Mouse (Mus musculus) mature B cell (primary cell): Measurements from ENCODE around the gene Gucy1a1.

ENCODE experiments used
- in situ Hi-C: fragments of 300-500 bp; cut with MboI; formaldehyde crosslinking; loops from 2 replicates; pipeline ENCODE4 v1.14.3; 2019

Gucy1a1 gene

DNA sequence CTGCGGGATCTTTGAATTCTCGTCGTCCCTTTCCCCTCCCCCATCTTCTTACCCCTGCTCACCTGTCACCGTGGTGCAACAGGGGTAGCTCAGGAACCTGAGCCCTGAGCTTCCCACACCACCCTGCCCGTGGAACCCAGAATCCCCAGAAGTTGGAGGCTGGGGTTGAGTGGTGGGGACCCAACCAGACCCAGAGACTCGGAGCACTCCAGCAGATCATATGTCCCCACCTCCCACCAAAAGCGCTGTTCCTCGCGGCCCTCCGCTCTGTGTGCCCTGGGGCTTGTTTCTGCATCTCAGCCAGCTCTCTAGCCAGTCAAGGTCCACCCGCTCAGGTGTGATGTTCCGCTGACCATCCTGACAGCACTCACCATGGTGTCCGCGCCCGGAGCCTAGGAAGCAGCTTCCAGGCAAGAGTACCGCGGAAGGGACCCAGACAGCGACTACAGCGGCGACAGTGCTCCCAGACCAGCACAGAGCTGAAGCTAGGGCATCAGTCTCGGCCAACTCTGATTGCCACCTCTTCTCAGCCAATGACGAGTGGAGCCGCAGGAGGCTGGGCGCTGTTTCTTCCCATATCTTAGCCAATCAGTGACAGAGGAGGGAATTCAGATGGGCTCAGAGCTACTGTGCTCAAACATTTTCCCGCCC, 71.3 kb downstream of the Gucy1a1 start, which contains the start of gene Gucy1b1:
Gene Gucy1b1, minus strand, starts transcription at position 489 of the 651 bp plus-strand sequence.
- in situ Hi-C loops, result no loop called here

DNA sequence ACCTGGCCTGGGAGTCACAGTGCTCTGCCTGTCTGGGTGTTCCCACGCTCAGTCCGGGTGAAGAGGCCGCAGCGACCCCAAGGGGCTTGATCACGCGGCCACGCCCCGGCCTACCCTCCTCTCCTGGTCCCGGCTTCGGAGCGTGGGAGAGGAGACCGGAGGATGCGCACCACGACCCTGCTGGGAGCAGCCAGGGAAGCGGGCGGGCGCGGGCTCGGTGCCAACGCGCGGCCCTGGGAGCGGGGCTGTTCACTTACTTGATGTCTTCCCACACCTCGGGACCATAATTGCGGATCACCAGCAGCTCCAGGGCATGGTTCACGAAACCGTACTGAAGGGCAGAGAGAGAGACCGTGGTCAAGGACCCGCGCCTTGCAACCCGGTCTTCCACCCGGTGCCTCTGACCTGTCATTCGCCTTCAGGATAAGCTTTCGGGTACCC, 71.8 kb downstream of the Gucy1a1 start:
- in situ Hi-C loops, result no loop called here

DNA sequence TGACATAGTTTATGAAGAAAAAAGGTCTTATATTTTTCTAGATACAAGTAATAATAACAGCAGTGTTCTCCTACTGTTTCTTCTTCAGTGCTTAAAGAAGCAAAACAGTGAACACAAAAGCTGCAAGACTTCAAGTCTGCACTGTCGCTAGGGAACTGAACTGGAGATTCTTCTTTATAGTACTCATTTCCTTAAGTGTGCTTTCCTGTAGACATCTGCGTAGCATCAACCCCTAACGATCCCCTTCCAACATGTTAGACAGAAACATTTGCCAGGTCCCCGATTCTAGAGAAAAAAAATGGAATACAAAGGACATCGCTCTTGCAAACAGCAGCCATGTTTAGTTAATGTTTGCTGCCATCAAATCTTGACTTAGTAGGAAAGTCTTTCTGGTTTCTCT, 77.8 kb downstream of the Gucy1a1 start:
- in situ Hi-C loops, result no loop called here

DNA sequence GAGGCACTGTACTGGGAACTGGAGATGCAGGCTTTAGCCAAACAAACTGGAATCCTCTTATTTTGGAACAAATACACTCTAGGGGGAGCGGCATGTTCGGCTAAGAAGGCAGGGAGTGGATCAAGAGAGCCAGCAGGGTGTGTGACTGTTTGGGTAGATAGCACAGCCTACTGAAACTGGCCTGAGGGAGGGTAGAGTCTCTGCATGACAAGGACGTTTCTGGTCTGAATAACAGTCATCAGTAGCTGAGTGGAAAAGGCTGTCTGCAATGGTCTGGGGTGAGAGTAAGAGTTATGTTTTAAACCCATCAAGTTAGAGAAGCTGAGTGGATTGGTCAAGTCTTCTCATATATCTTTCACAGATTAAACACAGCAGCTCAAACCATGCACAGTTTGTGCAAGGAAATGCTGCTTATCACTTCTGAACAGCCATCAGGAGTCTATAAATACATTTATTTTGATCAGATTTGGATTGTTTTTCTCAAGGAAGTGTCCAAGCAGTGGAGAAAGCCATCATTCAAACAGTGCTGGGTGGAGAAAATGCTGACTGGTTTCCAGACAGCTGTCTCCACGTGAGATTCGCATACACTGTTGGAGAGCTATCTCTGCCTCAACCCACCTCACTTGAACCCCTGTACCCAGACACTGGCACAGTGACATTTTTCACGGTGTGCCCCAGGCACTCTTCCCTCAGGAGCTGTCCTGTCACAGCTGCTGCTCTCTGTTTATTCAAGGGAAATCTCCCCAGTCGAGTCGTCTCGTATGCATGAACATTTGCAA, 84.0 kb downstream of the Gucy1a1 start:
- in situ Hi-C loops, result no loop called here

DNA sequence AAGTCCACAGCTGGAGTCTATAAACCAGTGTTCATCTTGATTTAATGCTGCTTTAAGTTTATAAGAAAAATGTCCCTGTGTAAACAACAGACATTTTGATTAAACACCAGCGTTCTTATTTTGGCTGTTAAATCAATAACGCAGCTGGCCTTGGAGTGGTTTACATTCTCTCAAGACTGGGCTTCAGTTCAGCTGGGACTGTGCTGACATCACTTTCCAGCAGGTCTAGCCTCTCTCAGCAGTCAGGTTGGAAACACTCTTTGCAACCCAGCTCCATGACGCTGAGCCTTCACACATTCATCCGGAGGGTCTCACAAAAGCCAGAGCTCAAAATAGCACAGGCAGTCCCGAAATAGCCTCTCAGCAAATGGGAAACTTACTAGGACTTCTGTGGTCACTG, 88.4 kb downstream of the Gucy1a1 start:
- in situ Hi-C loops, result no loop called here

DNA sequence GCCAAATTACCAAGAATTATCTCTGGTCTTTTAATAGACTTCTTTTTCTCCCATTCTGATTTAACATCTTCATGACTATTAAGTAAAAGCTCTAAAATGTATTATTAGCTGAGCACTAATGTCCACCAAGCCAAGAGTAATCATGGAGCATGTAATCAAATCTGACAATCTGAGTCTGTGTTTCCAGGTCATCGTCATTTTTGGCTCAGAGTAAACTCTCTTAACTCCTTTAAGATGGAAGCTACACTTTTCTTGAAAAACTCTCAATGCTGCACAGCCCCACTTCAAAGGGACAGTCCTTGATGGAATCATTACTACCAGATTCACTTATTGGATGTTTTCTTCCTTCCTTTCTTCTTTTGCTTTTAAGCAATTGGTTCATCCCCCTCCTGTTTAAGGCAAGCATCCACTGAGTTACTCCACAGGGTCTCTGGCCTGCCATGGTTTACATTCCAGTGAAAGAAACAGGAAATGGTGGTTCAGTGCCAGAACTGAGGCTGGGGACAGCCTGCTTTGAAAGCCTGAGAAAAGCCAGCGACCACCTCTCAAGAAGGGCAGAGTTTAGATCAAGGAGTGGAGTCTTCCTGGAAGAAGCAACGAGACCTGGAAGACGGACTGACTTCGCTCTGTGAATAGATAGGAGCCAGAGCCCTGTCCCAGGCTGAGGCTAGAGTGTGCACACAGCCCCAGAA, 91.2 kb downstream of the Gucy1a1 start:
- in situ Hi-C loops, result no loop called here

DNA sequence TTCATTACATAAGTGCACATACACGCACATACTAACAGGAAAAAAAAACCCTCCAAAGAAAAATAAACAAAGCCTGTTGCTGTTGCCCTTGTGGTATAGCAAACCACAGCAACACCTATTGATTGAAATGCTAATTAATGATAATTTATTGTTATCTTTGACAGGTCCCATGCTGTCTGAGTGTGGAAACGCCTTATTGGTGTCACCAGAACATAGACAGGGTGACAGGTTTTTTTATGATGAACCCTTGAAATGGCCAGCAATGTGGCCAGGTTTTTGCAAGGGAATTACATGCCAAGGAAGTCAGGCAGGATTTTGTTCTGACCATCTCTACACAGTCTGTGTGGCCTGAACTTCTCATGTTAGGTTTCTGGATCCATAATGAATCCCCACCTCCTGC, 93.6 kb downstream of the Gucy1a1 start:
- in situ Hi-C loops, result no loop called here

DNA sequence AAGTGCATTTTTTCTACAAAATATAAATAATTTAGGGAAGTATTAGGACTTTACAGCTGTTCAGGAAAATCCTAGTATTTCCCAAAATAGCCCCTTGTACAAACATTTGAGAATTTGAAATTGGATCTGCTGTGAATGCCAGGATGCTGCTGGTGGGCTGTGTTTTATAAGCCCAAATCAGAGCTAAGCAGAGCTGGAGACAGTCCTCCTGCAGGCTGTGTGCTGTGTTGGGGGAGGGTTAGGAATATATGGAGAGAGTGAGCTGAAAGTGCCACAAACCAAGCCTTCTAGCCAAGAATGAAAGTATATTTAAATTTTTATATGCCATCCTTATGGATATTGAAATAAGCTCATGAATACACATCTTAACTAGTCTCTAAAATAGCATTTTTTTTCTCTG, 94.1 kb downstream of the Gucy1a1 start:
- in situ Hi-C loops, result no loop called here

DNA sequence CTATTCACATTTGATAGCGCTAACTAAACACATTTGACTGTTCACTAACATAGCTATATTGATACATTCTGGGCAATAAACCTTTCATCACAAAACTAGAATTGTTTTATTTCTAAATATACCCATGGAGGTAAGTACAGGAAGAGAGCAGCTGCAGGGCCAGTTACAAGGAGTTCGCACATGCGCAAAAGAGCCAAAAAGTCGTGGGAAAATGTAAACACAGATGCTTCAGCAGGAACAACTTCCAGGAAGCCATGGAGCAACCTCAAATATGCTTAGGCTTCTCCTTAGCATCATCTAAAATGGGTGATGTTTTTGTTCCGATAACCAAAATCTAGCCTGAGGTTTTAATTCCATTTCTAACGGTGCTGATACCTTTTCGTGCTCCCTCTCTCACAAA, 96.9 kb downstream of the Gucy1a1 start:
- in situ Hi-C loops, result no loop called here

DNA sequence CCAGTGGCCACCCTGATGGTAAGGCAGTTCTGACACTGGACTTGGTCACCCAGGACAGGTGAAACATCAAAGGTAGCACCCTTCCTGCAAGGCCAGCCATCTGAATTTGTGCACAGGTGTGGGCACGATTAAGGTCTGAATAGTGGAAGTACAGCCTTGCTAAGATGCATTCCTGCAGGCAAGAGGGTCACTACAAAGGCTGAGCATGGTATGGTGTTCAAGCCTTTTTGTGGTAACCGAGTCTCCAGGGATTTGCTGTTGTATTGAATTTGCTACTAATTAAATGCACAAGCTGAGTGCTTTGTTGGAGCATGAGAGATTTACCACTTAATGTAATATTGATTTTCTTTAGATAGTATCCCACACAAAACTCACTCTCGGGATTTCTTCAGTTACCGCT, 97.5 kb downstream of the Gucy1a1 start:
- in situ Hi-C loops, result no loop called here

DNA sequence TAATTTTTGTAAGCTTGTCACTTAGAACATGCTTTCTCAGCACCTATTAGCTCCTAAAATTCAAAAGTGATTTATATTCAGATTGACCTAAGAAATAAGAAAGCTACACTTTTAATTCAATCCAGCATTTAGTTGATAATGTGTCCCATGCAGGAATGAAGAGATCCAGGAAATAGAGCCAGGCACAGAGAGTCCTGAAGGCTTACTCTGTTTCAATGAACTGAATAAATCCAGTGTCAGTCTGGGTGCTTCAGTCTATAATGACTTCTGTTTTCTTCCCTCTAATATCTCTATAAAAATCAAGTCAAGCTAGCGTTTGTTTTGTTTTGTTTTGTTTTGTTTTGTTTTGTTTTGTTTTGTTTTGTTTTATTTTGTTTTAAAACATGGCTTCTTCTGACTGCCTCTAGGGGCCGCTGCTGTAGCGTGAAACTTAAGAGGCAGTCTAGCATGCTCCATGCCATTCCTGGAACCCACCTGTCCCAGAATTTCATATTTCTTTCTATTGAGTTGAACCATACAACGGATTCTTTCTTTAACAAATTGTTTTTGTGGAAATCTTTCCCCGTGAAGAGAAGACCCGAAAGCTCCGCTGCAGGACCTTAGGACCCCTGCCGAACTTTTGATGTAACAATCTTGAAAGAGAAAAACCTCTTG, 98.4 kb downstream of the Gucy1a1 start:
- in situ Hi-C loops, result no loop called here

DNA sequence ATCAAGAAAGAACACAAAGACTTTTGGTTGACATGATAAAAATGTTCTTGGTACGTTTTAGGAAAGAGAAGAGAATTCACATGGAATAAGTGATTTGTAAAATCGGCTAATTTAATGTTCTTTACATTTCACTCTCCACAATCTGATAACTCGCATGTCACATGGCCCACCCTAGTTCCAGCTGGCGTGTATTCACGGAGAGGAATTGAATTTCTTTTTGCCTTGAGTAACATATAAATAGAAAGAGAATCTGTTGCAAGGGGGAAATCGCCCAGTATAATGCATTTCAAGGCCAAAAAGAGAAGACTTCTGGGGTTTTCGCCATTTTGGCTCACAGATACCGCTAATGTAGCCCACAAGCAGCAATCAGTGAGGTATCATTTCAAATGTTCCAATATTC, 99.5 kb downstream of the Gucy1a1 start:
- in situ Hi-C loops, result no loop called here

DNA sequence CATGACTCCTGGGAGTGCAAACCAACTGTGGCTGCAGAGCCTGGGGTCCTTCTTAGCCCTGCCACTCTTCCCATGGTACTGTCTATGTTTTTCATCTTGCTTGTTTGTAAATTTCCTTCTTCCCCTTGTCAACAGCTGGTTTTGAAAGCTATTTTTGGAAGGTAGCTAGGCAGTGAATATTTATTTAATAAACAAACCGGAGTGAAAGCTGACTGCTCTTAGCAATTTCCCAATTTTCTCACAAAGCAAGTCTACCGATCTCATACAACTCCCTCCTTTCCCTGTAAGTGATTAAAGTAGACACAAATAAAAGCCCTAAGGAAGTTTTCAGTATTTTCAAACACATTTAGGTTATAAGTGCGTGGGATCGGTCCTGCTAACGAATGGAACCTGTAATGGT, 100.7 kb downstream of the Gucy1a1 start:
- in situ Hi-C loops, result no loop called here

DNA sequence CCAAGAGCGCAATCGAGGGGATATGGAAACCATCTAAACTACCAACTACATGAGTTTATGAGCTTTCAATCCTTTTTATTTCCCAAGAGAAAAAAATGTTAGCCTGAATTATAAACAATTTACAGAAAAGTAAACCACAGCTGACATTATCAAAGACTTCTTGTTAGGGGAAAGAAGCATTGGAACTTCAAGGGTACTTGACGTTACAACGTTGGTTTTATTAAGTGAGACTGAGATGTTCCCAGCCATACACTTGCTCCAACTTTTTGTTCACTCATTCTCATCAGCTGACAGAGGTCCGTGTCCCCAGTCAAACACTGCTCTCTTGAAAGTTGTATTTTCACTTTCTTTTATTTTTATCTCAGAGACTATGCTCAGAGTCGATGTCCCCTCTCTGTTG, 101.9 kb downstream of the Gucy1a1 start:
- in situ Hi-C loops, result no loop called here
